Mouse (Mus musculus) mature B cell (primary cell): Measurements from ENCODE around the gene Zfp966.
"Not testable (repeated sequence)": the region's sequence is repeated elsewhere in the genome, so short reads cannot be mapped to it uniquely, and the experiment has no call there.

Source experiments
- in situ Hi-C: fragments of 300-500 bp; cut with MboI; formaldehyde crosslinking; loops from 2 replicates; pipeline ENCODE4 v1.14.3; 2019

Zfp966 gene

DNA sequence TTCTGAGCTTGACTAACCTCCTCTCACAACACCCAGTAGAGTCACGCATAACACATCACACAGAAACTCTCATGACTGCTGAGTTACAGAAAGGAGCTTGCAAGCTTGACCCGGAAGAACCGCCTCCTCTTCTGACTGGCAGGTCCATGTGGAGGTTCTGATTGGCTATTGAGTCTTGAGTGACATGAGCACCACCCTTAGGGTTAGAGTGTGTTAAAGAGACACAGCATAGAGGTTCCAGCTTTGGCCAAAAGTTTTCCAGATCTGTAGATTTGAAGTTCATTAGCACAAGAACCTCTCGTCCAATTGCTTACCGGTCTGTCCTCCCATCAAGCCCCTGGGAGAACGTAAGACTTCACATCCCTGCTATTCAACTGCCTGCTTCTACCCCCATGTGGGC lies at the start of gene Zfp966:
Zfp966 (minus strand) TSS at position 101 of the 400 bp plus-strand sequence.
- in situ Hi-C loops: not testable (repeated sequence)

DNA sequence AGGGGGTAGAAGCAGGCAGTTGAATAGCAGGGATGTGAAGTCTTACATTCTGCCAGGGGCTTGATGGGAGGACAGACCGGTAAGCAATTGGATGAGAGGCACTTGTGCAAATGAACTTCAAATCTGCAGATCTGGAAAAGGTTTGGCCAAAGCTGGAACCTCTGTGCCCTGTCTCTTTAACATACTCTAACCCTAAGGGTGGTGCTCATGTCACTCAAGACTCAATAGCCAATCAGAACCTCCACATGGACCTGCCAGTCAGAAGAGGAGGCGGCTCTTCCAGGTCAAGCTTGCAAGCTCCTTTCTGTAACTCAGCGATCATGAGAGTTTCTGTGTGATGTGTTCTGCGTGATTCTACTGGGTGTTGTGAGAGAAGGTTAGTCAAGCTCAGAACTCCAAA lies 34.1 kb upstream of the Zfp966 start, which contains the start of gene Gm2026:
Gm2026 (plus strand) TSS at position 301 of the 400 bp plus-strand sequence.
- in situ Hi-C loops: not testable (repeated sequence)

DNA sequence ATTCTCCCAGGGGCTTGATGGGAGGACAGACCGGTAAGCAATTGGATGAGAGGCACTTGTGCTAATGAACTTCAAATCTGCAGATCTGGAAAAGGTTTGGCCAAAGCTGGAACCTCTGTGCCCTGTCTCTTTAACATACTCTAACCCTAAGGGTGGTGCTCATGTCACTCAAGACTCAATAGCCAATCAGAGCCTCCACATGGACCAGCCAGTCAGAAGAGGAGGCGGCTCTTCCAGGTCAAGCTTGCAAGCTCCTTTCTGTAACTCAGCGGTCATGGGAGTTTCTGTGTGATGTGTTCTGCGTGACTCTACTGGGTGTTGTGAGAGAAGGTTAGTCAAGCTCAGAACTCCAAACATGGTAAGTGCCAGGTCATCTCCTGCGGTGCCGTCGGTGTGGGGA lies 61.9 kb downstream of the Zfp966 start, which contains the start of gene Gm6710:
Gm6710 (plus strand) TSS at position 196 of the 400 bp plus-strand sequence.
- in situ Hi-C loops: not testable (repeated sequence)
